Mouse (Mus musculus) layer of hippocampus, adult 9-11 months (tissue): ENCODE measurements at regions not wholly inside any gene's neighbourhood (a gene's known extent, or its start where the extent isn't known, plus 50 kb on each side); places are given as distances from the start of the nearest gene placed in this dataset.
"Not testable (repeated sequence)": the region's sequence is repeated elsewhere in the genome, so short reads cannot be mapped to it uniquely, and the experiment has no call there.

Experiments used
- DNase-seq: peaks from one replicate; pipeline ENCODE4 v3.0.0; 2022

DNA sequence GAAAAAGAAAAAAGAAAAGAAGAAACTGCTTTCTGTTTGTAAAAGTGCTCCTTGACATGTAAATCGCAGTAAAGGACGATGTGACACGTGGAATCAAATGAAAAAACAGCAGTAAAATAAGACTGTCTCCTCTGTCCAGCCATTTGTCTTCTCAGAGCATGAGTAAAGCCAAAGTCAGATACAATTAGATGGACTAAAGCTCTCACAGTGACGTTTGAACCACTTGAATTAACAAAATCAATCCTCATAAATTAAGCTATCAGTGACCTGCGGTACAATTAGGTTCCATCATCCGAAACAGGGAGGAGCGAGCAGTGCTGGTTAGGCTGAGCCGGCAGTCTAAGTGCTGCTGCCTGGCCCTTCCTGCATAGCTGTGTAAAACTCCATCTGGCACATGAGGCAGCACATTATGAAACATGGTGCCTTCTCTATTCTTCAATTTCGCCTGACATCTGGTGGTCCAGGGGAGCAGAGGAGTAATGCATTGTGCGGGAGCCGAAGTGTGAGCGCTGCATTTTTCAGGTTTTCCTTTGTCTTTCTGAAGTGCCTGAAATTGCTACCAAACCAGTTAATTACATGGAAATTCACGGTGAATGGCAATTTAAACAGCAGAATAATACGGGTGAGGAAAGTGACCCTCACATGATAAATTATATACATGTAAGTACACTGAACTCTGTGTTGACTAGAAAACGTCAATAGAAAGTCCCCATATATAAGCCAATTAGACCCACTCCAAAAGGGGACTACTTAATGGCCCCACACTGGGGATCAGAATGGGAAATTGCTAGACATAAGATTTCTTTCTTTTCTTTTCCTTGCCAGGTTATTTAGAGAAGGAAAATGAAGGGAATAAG, 118.1 kb downstream of the Mmrn1 start:
- peak; percentile 25 for DNase-seq

DNA sequence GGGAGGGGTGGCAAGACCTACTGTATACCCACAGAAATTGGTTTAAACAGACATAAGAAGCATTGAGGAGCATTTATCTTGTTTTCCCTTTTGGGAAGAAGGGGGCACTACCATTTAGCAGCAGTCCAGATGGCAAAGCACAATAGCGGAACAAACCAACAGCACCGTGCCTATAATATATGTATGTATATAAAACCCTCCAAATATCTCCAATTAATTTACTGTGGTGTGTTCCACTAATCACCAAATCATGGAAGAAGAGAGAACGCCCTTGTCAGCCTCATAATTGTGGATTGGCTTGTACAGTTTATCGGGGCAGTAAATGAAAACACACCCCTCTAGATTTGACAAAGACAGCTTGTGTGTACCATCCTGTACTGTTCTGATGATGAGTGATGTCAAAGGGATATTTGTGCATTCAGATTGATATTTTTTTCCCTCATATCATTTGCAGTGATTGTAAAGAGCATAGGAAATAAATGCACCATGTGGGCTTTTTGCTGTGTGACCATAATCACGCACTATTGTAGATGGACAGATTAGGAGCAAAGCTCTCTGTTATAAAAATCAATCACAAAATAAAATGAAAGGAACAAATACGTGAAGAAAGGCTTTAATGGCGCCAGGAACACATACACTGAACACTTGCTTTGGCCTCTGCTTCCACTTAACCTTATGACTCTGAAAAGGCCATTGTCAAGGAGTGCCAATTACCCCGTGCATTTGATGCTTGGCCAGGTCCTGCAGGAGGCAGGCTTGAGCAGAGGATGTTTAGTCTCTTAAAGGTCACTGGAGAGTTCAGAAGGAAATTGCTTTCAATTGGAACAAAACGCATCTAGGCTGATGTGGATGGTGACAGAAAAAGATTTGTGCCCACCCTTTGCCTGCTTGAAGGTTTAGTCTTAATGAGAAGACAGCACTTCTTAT, 119.0 kb downstream of the Mmrn1 start:
- no peak for DNase-seq

DNA sequence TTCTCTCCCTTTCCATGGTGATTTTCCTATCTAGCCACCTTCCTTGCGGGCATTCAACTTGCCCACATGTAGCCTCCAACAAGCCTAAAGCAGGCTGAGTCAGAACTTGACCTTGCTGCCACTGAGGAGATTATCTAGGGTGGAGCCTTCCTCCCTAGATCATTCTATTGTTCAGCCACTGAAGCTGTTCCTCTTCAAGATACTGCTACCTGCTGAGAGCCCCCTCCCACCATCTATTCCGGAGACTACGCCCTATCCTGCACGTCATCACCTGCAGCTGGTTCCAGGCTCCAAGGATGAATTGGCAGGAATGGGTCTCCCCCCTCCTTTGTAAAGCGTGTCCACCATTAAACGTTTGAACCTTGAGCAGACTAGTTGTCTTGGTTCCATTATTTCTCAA, 122.9 kb downstream of the Mmrn1 start:
- not testable (repeated sequence) for DNase-seq

DNA sequence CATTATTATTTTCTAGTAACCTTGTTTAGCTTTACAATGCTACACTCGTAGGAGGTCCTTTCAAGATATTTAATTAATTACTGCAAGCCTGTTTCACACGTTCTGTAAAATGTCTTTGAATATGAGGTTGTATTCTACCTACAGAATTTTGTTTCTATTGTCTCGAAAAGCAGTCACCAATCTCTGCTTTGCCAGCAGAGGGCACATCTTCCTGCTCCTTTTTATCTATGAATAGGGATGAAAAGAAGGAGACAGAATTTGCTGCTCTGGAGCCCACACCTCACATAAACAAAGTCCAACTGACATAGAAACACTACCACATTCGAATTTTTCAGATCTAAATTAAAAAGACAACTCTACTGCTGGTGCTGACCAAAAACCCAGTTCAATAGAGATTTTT, 117.0 kb upstream of the Ccser1 start:
- peak; percentile 12 for DNase-seq

DNA sequence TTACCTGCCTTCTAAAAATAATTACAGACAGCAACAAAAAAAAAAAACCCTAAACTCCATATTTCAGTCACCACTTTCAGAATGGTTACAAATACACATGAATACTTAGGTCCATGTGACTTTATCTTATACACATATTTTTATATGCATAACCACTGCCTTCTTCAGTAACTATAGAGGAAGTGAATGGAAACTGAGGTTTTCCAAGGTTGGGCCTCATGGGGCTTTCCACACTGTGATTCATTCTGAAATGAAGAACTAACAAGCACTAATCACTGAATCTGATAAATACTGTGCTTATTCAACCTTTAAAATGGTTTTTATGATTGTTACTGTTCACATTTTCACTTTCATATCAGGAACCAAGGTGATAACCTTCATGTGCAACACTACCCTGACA, 114.4 kb upstream of the Ccser1 start:
- DNase-seq, result no peak

DNA sequence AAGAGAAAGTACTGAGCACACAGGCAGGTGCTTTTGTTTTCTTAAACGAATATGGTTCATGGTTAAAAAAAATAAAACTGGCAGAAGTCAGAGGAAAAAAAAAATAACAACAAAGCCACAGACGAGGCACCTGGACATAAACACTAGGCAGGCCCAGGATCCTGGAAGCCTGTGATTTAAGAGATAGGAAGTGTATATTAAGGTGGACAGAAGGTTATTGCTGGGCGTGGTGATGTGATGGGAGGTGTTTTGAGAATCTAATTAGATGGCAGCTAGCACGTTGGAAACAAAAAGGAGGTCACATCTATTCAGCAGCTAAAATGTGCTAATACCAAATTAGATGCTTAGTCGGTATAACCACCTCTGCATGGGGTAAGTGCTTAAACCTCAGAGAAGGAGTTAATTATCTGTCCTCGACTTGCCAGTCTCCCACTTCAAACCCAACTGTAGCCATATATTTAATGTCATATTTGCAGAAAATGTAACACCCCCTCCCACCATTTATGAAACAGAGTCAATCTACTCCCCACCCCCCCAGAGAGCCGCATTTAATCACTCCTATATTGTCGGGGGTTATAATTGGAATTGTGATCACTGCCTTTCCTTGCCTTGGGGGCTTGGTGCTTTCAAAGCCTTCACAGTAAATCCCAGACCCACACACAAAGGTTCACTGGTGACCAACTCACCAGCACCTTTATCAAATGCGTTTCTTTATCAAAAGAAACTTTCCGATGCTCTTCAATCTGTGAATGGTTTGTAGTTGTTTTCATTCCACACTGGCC, 113.4 kb upstream of the Ccser1 start:
- no peak for DNase-seq

DNA sequence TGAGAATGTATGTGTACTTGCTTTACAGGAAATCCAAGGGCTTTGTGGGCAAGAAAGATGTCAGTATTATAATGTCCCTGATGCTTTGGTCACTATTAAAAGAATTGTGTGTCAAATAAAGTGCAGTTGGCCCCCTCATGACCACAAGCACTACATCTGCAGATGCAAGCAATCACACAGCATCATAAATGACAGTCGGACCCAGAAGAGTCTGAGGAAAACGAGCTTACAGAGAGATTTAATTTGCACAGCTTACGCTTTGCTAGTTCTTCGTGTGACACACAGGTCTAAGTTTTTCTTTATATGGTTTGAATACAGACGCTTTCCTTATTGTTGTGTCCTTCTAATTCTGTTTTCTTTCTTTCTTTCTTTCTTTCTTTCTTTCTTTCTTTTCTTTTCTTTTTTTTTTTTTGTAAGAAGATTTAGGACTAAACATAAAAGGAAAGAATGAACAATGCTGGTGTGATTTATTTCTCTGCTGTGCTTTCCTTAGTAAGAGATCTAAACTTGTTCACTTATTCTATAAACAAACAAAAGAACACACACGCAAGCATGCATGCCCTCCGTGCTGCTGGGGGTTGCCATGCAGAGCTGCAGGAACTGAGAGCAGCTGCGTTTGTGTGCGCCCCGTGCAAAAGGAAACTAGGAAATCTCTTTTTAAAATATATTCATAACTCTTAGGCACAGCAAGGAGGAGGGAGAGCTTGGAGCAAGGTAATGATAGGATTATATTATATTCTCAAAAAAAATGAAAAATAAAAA, 112.6 kb upstream of the Ccser1 start:
- no peak for DNase-seq

DNA sequence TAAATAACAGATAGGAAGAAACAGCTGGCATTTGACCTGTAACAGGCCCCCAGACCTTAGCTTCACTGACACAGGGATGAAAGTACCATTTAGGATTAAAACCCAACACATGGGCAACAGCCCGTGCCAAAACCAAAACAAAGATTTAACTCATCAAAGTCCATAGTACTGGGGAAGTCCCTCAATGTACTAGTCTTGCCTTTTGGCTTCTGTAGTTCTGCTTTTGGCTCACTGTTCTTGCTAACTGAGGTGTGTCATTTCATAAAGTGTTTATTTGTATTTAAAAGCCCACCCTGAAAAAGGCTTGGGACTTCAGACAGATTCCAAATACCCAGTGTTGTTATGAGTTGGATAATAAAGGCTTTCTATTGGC, 112.0 kb upstream of the Ccser1 start:
- DNase-seq, result no peak

DNA sequence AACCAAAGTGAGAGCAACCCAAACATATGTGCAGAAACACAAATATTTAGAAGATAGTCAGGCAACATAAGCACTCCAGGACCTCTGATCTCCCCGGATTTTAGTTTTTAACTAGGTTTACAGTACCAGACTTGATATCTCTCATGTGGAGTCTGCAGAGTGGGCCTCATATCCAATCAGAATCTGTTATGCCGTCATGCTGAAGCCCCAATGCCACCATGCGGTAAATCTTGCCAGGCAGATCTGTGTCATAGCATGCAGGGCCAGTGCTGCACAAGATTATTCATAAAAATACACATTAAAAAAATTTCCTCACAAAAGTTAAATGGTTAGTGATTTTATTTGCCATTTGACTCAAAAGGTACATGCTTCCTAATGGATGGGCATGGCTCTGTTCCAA, 106.9 kb upstream of the Ccser1 start:
- no peak for DNase-seq

DNA sequence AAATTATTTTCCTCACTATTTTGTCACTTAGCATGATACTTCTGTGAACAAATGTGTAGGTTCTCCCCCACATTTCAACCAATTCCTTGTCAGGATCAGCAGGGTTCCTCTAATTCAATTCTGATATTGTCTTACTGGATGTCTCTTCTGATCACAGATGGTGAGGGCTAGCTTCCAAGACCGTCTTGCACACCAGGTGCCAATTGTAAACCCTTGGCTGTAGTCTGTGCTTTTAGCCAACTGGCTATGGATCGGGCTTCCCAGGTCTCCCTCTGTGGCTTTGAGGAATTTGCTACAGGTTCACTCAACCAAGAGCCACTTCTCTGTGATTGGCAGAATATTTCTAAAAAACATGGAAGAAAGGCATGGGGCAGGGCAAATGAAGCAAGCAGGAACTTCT, 106.3 kb upstream of the Ccser1 start:
- DNase-seq, result no peak

DNA sequence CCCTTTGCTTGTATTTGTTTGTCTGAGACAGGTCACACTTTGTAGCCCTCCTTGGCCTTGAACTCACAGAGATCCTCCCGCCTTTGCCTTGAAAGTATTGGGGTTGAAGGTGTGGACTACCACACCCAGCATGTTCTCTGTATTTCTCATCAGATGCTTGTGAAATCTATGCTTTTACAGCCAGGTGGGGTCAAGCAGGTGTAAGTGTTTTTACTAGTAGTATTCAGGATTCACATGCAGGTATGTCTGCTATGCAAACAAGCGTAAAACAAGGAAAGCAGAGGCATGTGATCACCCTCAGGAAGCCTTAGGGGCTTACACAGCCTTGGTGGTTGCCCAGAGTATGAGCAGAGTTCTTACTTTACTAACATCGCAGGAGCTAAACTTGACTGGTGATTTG, 105.4 kb upstream of the Ccser1 start:
- no peak for DNase-seq

DNA sequence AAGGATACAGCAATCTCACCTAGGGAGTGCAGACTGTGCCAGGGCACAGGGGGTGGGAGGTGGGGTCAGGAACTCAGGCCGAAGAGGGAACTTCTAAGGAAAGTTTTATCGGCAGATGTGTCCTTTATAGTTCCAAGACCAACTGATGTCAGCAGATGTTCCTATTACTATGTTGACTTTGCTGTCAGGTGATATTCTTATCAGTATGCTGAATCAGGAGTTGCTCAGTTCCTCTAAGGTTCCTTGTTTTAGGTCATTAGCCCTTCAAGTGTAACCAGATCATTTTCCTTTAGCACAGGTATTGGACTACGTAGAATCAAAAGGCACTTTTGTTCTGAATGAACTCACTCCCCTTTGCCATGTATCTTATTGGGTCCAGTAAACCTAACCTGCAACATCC, 101.6 kb upstream of the Ccser1 start:
- no peak for DNase-seq

DNA sequence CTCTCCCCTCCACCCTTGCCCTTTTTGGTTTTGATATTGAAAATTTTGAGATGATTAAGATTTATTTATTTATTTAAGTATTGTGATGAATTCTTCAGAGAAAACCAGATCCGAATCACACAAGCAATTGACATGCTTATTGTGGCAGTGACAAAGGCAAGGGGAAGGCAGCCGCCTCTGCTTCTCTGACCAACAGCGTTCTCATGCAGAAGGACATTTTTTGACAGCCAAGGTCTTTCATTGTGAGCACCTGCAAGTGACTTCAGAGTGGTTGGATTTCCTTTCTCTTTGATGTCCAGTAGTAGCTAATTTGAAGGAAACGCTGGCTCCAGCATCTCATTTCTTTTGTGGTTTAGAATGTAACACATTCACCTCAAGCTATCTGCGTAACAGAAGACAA, 99.5 kb upstream of the Ccser1 start:
- DNase-seq, result no peak

DNA sequence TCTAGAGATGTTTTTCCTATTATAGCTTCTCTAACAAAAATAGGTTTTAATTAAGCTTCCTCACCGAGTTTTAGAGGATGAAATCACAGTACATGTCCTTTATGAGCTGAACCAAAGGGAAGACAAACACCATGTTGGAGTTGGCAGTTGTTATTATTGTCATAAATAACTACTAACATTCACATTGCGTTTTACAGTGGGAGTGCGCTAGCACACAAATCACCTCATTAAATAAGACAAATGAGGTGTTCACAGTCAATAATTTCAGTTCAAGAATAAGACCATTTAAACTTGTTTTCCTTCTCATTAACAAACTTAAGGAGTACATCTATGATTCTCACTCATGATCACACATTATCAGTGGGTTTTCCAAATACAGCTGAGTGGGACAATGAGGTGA, 96.8 kb upstream of the Ccser1 start:
- no peak for DNase-seq

DNA sequence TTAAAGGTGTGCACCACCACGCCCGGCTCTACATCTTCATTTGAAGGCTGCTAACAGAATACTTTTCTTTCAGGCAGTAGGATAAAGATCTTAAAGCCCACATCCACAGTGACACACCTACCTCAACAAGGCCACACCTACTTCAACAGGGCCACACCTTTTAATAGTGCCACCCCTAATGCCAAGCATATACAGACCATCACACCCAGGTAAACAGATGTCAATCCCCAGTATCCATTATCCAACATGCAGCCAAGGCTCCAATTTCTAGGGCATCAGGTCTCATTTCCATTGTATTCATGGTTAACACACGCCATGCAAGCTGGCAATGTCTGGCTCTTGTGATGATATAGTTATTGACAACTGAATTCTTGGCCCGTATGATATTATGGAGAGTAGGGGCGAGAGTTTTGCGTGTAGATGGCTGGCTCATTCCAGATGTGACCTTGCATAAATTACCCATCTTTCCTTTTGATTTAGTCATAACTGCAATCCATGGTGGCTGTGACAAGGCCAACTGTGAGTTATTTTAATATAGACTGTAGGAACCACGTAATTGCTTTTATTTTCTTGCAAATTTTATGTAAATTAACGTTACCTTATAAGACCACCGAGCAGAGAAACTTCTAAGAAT, 80.7 kb upstream of the Ccser1 start:
- DNase-seq, result no peak

DNA sequence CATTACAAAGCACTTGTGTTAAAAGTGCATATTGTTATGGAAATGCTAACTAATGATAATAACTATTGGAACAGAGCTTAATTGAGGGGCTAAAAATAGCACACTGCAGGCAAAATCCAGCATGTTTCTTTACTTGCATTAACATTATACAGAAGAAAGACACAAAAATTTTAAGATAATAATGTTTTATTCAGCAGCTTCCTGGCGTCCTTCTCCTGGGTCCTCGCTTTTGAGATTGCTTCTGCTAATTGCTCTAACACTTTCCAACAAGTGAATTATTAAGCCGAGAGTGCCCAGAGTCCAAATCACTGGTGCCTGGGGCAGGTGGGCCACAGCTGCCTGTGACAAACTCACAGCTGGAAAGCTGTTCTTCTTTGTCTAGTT, 80.2 kb upstream of the Ccser1 start:
- DNase-seq, result no peak

DNA sequence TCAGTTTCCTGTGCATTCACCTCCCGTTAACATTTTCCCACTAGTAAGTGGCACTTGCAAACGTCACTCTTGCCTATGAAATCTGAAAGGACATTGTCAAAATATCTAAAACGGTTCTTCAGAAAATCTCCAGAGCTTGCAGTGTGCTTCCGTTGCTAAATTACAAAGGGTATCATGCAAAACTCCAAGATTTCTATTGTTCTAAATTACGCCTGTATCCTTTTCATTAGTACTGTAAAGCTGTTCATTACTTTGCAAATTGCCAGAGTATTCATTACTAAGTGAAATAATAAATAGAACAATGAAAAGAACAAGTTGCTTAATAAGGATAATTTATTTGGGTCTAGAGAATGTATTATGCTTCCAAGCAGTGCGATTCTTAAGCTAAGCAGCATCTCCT, 78.2 kb upstream of the Ccser1 start:
- DNase-seq, result no peak

DNA sequence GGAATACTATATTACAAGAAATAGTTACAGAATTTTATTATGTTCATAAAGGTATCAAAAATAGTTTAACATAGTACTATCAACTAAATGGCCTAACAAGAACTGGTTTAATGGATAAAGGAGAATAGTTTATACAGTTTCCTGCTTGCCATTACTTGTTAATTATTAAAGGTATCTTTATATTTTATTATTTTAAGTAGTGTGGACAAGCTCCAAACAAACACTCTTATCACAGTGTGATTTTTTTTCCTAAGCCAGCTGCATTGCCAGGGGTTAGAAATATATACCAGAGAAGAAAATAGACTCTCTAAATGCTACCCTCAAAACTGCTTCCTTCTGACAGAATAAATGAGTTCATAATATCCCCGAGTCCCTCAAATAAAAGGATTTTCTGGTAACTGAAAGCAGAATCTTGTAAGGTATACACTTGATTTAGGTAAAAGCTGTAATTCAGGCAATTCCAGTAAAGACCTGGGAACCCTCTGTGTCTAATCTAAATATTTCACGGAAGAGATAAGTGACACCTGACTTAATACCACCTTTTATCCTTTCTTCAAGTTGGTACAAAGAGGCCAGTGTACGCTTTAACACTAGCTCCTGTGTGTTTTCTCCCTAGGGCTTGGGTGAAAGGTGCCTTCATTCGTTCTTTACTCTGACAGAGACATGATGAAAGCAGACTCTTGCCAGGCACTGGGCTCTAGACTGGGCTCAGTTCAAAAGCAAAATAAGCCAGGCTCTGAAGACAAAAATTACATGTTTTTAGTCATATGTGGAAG, 76.5 kb upstream of the Ccser1 start:
- DNase-seq, result no peak

DNA sequence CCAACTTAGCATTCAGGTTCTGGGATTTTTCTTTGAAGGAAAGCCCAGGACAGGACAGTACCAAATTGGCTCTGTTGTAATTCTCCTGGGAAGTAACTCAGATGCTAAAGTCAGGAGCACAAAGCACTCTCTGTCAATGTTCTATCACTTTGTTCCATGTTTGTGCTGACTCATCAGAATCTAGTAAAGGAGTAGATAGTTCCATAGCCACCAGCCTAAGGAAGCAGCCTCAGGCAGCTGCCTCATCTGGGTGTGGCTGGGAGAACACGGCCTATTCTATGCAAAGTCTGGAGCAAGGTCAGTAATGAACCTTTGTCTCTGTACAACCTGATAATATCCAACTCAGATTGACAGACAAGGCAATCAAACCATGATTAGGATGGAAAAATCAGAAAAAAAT, 64.9 kb upstream of the Ccser1 start:
- DNase-seq, result no peak

DNA sequence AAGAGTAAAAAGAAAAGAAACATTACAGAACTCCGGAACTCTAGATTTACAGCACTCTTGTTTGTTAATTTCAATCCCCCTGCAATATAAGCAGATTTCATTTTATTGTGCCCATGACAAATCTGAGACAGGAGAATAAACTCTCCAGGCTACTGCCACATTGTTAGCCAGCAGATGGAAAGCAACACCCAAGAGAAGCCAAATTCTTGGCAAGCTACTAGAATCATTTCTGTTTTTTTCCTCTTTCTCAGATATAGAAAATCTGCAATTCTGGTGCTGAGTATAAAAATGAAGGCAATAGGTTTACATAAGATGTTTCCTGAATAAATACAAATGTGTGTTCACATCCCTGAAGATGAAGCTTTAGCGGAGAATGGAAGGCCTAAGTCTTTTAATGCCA, 60.5 kb upstream of the Ccser1 start:
- DNase-seq, result peak; percentile 5

DNA sequence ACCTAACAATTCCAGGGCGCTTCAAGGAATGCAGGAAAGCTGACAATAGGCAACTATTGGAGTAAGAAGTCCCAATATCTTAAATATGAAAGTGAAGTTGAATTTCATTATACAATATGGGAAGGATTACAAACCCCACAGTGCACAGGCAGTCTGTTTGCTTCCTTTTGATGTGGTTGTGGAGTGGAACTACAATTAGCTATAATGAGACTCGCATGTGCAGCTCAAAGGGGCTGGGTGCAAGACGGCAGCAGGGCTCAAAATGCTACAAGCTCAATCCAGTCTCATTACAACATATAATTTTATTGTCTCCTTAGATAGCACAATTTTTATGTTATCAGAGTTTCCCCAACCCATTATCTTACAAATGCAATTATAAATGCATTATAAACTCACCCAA, 54.7 kb upstream of the Ccser1 start:
- no peak for DNase-seq
